Mouse (Mus musculus) hindbrain, embryonic 12.5 days (tissue): ENCODE measurements around the gene Cib3. TPM values are rescaled to one million over a fixed set of nuclear protein-coding genes. Genes with fewer than 3 reads are reported as not detected.

Experiments
- ATAC-seq: fragments of 200-750 bp; cut with Nextera tagmentation; 2 replicates; pipeline ENCODE4 v1.8.0; 2017; ENCODE audit warnings: moderate TSS enrichment; ENCODE audit not compliant: low FRiP score
- H3K27ac ChIP-seq: fragments of 300-500 bp; sonication (generic); 2 replicates; pipeline ENCODE4 v1.5.1; 2016; ENCODE audit warnings: mild to moderate bottlenecking
- H3K27me3 ChIP-seq: fragments of 300-500 bp; sonication (generic); 2 replicates; pipeline ENCODE4 v1.6.1; 2016; ENCODE audit warnings: mild to moderate bottlenecking
- H3K36me3 ChIP-seq: fragments of 300-500 bp; sonication (generic); 2 replicates; pipeline ENCODE4 v1.6.1; 2016; ENCODE audit warnings: mild to moderate bottlenecking
- H3K4me1 ChIP-seq: fragments of 300-500 bp; sonication (generic); 2 replicates; pipeline ENCODE4 v1.6.1; 2016
- H3K4me2 ChIP-seq: fragments of 300-500 bp; sonication (generic); replicated peaks from 2 replicates; pipeline ENCODE4 v1.6.1; 2016; ENCODE audit warnings: mild to moderate bottlenecking
- H3K4me3 ChIP-seq: fragments of 300-500 bp; sonication (generic); 2 replicates; pipeline ENCODE4 v1.5.1; 2016; ENCODE audit warnings: mild to moderate bottlenecking
- H3K9ac ChIP-seq: fragments of 300-500 bp; sonication (generic); 2 replicates; pipeline ENCODE4 v1.6.1; 2016; ENCODE audit warnings: mild to moderate bottlenecking, moderate library complexity
- H3K9me3 ChIP-seq: fragments of 300-500 bp; sonication (generic); replicated peaks from 2 replicates; pipeline ENCODE4 v1.6.1; 2016; ENCODE audit warnings: mild to moderate bottlenecking
- WGBS: fragments of 180-500 bp; shearing (Covaris S2); methylation state at CpG from one replicate; pipeline ENCODE4 v1.1.7; 2016; 5-methylcytosine and 5-hydroxymethylcytosine counted together
- polyA plus RNA-seq: library from polyadenylated mRNA; unstranded; fragments of >200 nt; fragmentation: Nextera tagmentation; extraction: Ambion mirVana; gene quantifications from 2 replicates; pipeline ENCODE4 v1.2.1, GENCODE M21; 2016

Cib3 gene
- polyA plus RNA-seq, 1 experiment from 2014 or later, result not detected

DNA sequence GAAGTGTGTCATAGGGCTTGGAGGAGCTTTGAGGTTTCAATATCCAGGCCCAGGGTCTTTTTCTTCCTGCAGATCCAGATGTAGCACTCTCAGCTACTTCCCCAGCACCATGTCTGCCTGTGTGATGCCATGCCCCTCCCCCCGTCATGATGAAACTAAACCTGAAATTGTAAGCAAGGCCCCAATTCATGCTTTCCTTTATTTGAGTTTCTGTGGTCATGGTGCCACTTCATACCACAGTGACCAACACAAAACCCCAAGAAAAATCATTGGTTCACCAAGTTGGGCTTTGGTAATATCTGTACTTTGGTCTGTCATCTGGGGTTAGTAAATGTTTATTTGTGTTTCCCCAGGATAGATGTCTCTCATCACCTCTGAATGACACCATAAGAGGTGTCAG lies 4.1 kb downstream of the Cib3 start:
- no peaks in the 10 kb centered on the region for H3K36me3 ChIP-seq
- no peak overlapping the region for H3K9ac ChIP-seq
- 74% methylated on average over 1 of the region's 1 CpGs for WGBS
- ATAC-seq, result no peak
- no peak overlapping the region for H3K27ac ChIP-seq
- peaks cover 15% of the 10 kb centered on the region for H3K9me3 ChIP-seq
- H3K4me1 ChIP-seq, result no peaks in the 10 kb centered on the region
- H3K4me3 ChIP-seq, result no peak overlapping the region
- H3K27me3 ChIP-seq, result no peaks in the 10 kb centered on the region
- H3K4me2 ChIP-seq, result no peak overlapping the region

DNA sequence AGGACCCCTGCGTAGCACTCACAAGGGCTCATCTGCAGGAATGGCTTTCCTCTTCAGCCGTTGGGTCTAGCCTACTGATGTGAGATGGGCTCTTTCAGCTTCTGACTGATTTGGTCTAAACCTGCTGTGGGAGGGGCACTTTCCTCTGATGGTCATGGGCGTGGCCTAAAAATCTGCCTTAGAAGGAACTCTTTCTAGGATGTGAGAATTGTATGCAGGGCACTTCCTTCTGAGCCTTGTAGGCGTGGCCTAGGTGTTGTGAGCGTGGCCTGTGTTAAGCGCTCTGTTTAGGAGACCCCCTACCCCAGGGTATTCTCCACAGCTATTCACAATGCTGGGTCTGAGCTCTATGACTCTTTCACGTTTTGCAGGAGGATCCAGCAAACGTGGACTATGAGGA lies 14.6 kb downstream of the Cib3 start:
- Histone ChIP-seq H3K9ac (no peak overlapping the region), H3K4me2 (no peak overlapping the region), H3K9me3 (peaks cover 10% of the 10 kb centered on the region), H3K36me3 (no peaks in the 10 kb centered on the region), H3K4me3 (no peak overlapping the region), H3K4me1 (no peaks in the 10 kb centered on the region), H3K27ac (no peak overlapping the region), H3K27me3 (no peaks in the 10 kb centered on the region; the same call in 1 of the 2 replicates)
- WGBS, result 60% methylated on average over 8 of the region's 8 CpGs
- ATAC-seq, result no peak

- no peak for ATAC-seq
- Histone ChIP-seq H3K4me2 (no peak overlapping the region), H3K4me1 (no peaks in the 10 kb centered on the region), H3K27ac (no peak overlapping the region), H3K27me3 (no peaks in the 10 kb centered on the region), H3K36me3 (no peaks in the 10 kb centered on the region), H3K9ac (no peak overlapping the region), H3K4me3 (no peak overlapping the region), H3K9me3 (no peaks in the 10 kb centered on the region)
These were observed 20.6 kb downstream of the Cib3 start for GRCm38 (mm10) chr8:72192065-72192464.

- no peak overlapping the region for H3K4me2 ChIP-seq
- no peak overlapping the region for H3K4me3 ChIP-seq
- no peaks in the 10 kb centered on the region for H3K27me3 ChIP-seq
- 86% methylated on average over 2 of the region's 2 CpGs for WGBS
- no peaks in the 10 kb centered on the region for H3K36me3 ChIP-seq
- no peak for ATAC-seq
- no peak overlapping the region for H3K27ac ChIP-seq
- no peaks in the 10 kb centered on the region for H3K9me3 ChIP-seq
- no peaks in the 10 kb centered on the region for H3K4me1 ChIP-seq
- no peak overlapping the region for H3K9ac ChIP-seq
These were observed 22.5 kb downstream of the Cib3 start for GRCm38 (mm10) chr8:72190215-72190539.

DNA sequence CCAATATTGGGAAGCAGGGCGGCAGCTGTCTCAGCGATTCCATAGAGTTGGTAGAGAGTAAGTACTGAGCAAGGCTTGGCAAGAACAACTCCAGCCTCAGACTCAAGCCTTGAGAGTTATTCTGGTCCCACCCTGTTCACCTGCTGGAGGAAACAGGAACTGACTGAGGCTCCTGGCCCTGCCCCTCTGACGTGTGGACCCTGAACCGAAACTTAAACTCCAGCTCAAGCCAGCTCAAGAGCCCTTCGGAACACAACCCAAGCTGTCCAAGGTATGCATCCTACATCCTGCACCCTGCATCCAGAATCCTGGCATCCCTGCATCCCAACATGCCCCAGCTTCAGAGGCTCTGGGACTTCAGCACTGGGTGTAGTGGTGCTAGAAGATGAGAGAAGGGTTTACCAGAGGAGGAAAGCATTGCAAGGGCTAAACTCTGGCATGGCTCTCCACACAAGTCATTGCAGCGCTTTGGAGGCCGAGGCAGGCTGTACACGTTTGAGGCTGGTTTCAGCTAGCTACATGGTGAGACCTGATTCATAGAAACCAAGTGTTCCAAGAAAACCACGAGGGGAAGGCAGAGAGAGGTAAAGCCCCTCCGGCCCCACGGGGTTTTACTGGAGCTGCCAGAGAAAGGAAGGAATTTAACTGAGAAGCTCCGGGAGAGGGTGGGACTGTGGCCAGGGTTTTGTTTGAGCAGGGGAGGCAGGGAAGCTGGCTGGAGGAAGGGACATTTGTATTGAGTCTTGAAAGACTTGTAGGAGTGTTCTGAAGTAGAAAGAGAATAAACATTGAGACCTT lies 23.0 kb downstream of the Cib3 start, which contains the start of gene Hsh2d:
Hsh2d (plus strand) TSS at position 222 of the 798 bp plus-strand sequence.
- no peak within 1 kb of the TSS for H3K4me3 ChIP-seq
- no peaks in the 10 kb centered on the region for H3K27me3 ChIP-seq
- H3K36me3 ChIP-seq, result no peaks in the 10 kb centered on the region
- no peak within 1 kb of the TSS for H3K27ac ChIP-seq
- H3K9ac ChIP-seq, result no peak within 1 kb of the TSS
- no peak within 1 kb of the TSS for H3K4me2 ChIP-seq
- H3K9me3 ChIP-seq, result no peaks in the 10 kb centered on the region
- H3K4me1 ChIP-seq, result no peaks in the 10 kb centered on the region
- no peak for ATAC-seq
- 70% methylated on average over 12 of the region's 12 CpGs for WGBS

- H3K27me3 ChIP-seq, result no peaks in the 10 kb centered on the region
- H3K9me3 ChIP-seq, result no peaks in the 10 kb centered on the region
- H3K4me3 ChIP-seq, result no peak overlapping the region
- no peak overlapping the region for H3K27ac ChIP-seq
- no peak overlapping the region for H3K4me2 ChIP-seq
- no peaks in the 10 kb centered on the region for H3K36me3 ChIP-seq
- no peak overlapping the region for H3K9ac ChIP-seq
- no peak for ATAC-seq
- 83% methylated on average over 2 of the region's 2 CpGs for WGBS
- H3K4me1 ChIP-seq, result no peaks in the 10 kb centered on the region
These were observed 24.8 kb downstream of the Cib3 start for GRCm38 (mm10) chr8:72187793-72188331.

DNA sequence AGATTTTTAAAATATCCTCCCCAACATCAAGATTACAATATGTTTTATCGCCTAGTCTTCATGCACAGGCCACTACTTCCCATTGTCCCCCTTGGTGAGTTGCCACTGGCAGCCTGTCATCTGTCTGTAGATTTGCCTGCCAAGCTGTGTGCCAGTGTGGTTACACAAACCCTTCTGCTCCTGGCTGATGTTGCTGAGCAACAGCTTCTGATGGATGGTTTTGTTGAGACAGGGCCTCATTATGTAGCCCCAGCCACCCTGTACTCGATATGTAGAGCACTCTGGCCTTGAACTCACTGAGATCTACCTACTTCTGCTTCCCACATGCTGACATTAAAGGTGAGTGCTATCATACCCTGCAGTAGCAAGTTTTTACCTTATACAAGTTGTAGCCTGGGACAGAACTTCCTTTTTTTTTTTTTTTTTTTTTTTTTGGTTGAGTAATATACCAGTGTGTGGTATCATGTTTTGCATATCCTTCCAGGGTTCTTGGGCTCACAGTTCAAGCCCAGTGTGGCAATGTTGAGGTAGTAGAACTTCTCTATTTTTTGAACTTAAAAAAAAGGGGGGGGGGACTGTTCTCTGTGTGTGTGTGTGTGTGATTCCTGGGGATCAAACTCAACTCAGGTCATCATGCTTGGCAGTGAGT lies 29.0 kb downstream of the Cib3 start:
- Histone ChIP-seq H3K27me3 (no peaks in the 10 kb centered on the region), H3K9ac (no peak overlapping the region), H3K9me3 (no peaks in the 10 kb centered on the region), H3K4me3 (no peak overlapping the region), H3K36me3 (peaks cover 35% of the 10 kb centered on the region), H3K27ac (no peak overlapping the region), H3K4me1 (no peaks in the 10 kb centered on the region), H3K4me2 (no peak overlapping the region)
- 79% methylated on average over 2 of the region's 2 CpGs for WGBS
- no peak for ATAC-seq

DNA sequence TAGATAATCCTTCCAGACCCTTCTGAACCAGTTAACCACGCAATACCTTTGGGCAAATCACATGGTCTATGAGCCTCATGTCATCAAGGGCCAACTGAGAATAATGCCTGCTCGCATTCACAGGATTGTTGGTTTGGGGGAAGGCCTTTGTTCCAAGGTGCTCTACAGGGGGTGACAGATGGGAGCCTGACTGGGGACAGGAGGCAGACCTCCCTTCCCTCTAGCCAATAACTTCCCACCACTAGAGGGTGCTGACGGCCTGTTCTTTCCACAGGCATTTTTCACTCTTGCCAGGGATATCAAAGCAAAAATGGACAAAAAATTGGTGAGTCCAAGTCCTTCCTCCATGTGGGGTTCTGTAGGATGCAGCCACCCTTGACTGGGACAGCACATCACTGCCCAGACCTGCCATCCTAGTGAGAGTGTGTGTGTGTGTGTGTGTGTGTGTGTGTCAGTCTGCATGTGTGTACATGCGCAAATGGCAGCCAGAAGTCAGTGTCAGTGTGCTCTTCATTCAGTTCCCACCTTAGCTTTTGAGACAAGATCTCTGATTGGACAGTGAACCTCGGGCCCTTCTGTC lies 35.2 kb downstream of the Cib3 start:
- H3K9me3 ChIP-seq, result no peaks in the 10 kb centered on the region
- peak; percentile 59 for ATAC-seq
- no peak overlapping the region for H3K9ac ChIP-seq
- WGBS, result 54% methylated on average over 5 of the region's 5 CpGs
- H3K4me1 ChIP-seq, result no peaks in the 10 kb centered on the region
- no peak overlapping the region for H3K4me2 ChIP-seq
- no peak overlapping the region for H3K4me3 ChIP-seq
- no peak overlapping the region for H3K27ac ChIP-seq
- no peaks in the 10 kb centered on the region for H3K27me3 ChIP-seq
- H3K36me3 ChIP-seq, result peaks cover 95% of the 10 kb centered on the region

- no peak for ATAC-seq
- H3K27me3 ChIP-seq, result no peaks in the 10 kb centered on the region
- 89% methylated on average over 3 of the region's 3 CpGs for WGBS
- no peak overlapping the region for H3K9ac ChIP-seq
- H3K4me3 ChIP-seq, result no peak overlapping the region
- H3K4me2 ChIP-seq, result no peak overlapping the region
- H3K9me3 ChIP-seq, result no peaks in the 10 kb centered on the region
- H3K27ac ChIP-seq, result no peak overlapping the region
- no peaks in the 10 kb centered on the region for H3K4me1 ChIP-seq
- peaks cover 70% of the 10 kb centered on the region for H3K36me3 ChIP-seq
These were observed 42.9 kb downstream of the Cib3 start for GRCm38 (mm10) chr8:72169681-72170249.

DNA sequence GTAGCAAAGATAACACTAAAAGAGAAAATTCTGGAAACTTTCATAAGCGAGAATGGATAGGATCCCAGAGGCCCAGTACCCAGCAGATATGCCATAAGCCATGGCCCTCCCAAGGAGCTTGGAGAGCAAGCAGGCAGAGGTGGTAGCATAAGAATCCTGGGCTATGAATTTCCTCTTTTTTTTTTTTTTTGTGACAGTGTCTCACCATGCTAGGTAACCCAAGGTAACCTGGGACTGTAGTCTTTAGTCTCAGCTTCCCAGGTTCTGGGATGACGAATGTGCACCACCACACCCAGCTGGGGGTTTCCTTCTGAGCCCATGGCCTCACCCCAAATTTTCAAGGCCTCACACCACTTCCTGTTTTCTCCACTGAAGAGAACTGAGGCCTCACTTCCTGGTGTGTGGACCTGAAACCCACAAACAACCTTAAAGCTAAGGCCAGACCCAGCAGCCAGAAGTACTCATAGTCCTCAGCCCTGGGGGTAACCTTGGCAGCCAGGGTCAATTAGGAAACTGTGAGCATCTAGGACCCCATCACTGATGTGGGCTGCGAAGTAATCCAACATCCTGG lies 43.5 kb downstream of the Cib3 start:
- Histone ChIP-seq H3K4me3 (no peak overlapping the region), H3K4me1 (no peaks in the 10 kb centered on the region)
- WGBS, result 86% methylated on average over 3 of the region's 3 CpGs

DNA sequence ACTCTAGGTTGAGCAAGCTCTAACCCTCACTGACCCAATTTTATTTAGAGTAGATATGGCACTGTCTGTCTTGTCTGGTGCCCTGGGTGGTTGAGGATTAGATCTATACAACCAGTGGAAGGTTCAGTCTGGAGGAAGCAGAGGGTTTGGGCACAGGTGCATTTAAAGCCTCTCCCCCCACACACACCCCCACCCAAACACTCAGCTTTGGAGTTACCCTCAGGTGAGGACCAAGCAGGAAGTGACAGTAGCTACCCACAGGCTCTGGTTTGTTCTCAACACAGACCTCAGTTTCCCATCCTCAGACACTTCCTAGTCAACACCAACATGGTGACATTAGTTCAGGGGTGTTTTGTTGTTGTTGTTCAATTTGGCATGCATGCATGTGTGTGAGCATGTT lies 49.8 kb downstream of the Cib3 start:
- peaks cover 14% of the 10 kb centered on the region for H3K4me1 ChIP-seq
- H3K9ac ChIP-seq, result no peak overlapping the region
- H3K4me2 ChIP-seq, result no peak overlapping the region
- peaks cover 14% of the 10 kb centered on the region; the same call in 1 of the 2 replicates for H3K36me3 ChIP-seq
- H3K4me3 ChIP-seq, result no peak overlapping the region
- ATAC-seq, result no peak
- no peaks in the 10 kb centered on the region for H3K9me3 ChIP-seq
- H3K27me3 ChIP-seq, result no peaks in the 10 kb centered on the region
- H3K27ac ChIP-seq, result no peak overlapping the region

More for the DNA sequence above, 43.5 kb downstream of the Cib3 start:
- Histone ChIP-seq H3K9ac (no peak overlapping the region), H3K27me3 (no peaks in the 10 kb centered on the region), H3K27ac (no peak overlapping the region), H3K9me3 (no peaks in the 10 kb centered on the region), H3K4me2 (no peak overlapping the region), H3K36me3 (peaks cover 69% of the 10 kb centered on the region)
- ATAC-seq, result no peak
